8 mouse cellular contexts compared by ENCODE assay signal in genomic region chr13:103772917-103773316, GRCm38 (mm10). TPM values are rescaled to one million over a fixed set of nuclear protein-coding genes. Genes with fewer than 3 reads are reported as not detected.
DNase-seq lines count a peak whose midpoint lies in the region; ATAC-seq and TF ChIP-seq lines count a peak whose summit lies in the region.

No protein-coding gene starts in this region.

- peak overlapping the region; percentile 73 for H3K4me3 ChIP-seq in hindbrain, postnatal 0 days (ENCODE audit: low read length)
- H3K4me3 ChIP-seq in midbrain, embryonic 15.5 days, result peak overlapping the region; percentile 81

- H3K9me3 ChIP-seq in hindbrain, postnatal 0 days (ENCODE audit: low read length), result no peaks in the 10 kb centered on the region
- H3K9me3 ChIP-seq in midbrain, embryonic 15.5 days, result no peaks in the 10 kb centered on the region

- H3K4me2 ChIP-seq in hindbrain, postnatal 0 days (ENCODE audit: low read depth, low read length), result peak overlapping the region; percentile 71
- H3K4me2 ChIP-seq in midbrain, embryonic 15.5 days, result peak overlapping the region; percentile 61

- TF ChIP-seq CTCF in hindbrain, postnatal 0 days (IDR thresholded peaks at IDR 0.05; ENCODE audit: low read depth), result peak; percentile 17; the same call in 1 of the 2 replicates

- H3K27ac ChIP-seq in hindbrain, postnatal 0 days, result no peak overlapping the region; the same call in 1 of the 2 replicates
- H3K27ac ChIP-seq in midbrain, embryonic 15.5 days, result no peak overlapping the region

- H3K27me3 ChIP-seq in hindbrain, postnatal 0 days (ENCODE audit: insufficient read depth, low read length), result no peaks in the 10 kb centered on the region
- no peaks in the 10 kb centered on the region for H3K27me3 ChIP-seq in midbrain, embryonic 15.5 days (replicated peaks)

- DNase-seq in cerebellum, adult 11 months, result peak; percentile 24
- DNase-seq in cerebellum, adult 8-10 months, result no peak
- peak; percentile 36 for DNase-seq in 3T3-L1 (ENCODE audit: low read depth, low spot score)
- DNase-seq in hindbrain, postnatal 0 days (ENCODE audit: low spot score), result peak; percentile 27
- no peak for DNase-seq in T-cell, adult 2 months (ENCODE audit: low spot score)
- no peak for DNase-seq in spleen, postnatal 14 days (ENCODE audit: low spot score in 2 of 2)

- 18% methylated on average over 5 of the region's 5 CpGs for WGBS in hindbrain, postnatal 0 days
- WGBS in midbrain, embryonic 15.5 days, result 13% methylated on average over 5 of the region's 5 CpGs

- no peaks in the 10 kb centered on the region for H3K36me3 ChIP-seq in hindbrain, postnatal 0 days (ENCODE audit: insufficient read depth, low read length)
- no peaks in the 10 kb centered on the region for H3K36me3 ChIP-seq in midbrain, embryonic 15.5 days (replicated peaks)

- ATAC-seq in common myeloid progenitor, adult 5-6 weeks (replicated peaks; ENCODE audit: low read depth, poor library complexity, severe bottlenecking), result 0 out of 2 replicates have a peak, but pooled peaks have one; percentile 12
- ATAC-seq in hindbrain, postnatal 0 days, result no peak
- ATAC-seq in midbrain, embryonic 15.5 days (replicated peaks), result no peak

- H3K9ac ChIP-seq in hindbrain, postnatal 0 days (replicated peaks; ENCODE audit: low read length), result peak overlapping the region; percentile 72
- H3K9ac ChIP-seq in midbrain, embryonic 15.5 days, result peak overlapping the region; percentile 86

- peaks cover 5% of the 10 kb centered on the region; the same call in 1 of the 2 replicates for H3K4me1 ChIP-seq in hindbrain, postnatal 0 days (ENCODE audit: insufficient read depth, low read length)
- H3K4me1 ChIP-seq in midbrain, embryonic 15.5 days, result peaks cover 32% of the 10 kb centered on the region

RNA-seq across cellular contexts. Expression of gene Srek1, which starts 1.5 kb away (rescaled TPM):
- total RNA-seq in common myeloid progenitor, adult 5-6 weeks (2017), result 105 and 125 TPM in 2 replicates
- 22.1 and 26.4 TPM in 2 replicates for total RNA-seq in hindbrain, postnatal 0 days (2014; rRNA removed)
- polyA plus RNA-seq in hindbrain, postnatal 0 days (2015; fragmentation: Nextera tagmentation; extraction: Ambion mirVana), result 46.0 and 51.6 TPM in 2 replicates
- polyA plus RNA-seq in midbrain, embryonic 15.5 days (2015; fragmentation: Nextera tagmentation; extraction: Ambion mirVana), result 68.0 and 76.6 TPM in 2 replicates

Comparison
In these comparisons a context has a peak if more than half of its experiments do, and no peak if none do; other contexts are left out.
1. DNase-seq: peak in cerebellum, adult 11 months (single experiment), 3T3-L1 (single experiment) and hindbrain, postnatal 0 days (single experiment); none in cerebellum, adult 8-10 months (single experiment), T-cell, adult 2 months (single experiment) and spleen, postnatal 14 days (0 of 2).